Mouse (Mus musculus): ENCODE measurements around the gene Mrps21. TPM values are rescaled to one million over a fixed set of nuclear protein-coding genes. Genes with fewer than 3 reads are reported as not detected.
"Not testable (repeated sequence)": the region's sequence is repeated elsewhere in the genome, so short reads cannot be mapped to it uniquely, and the experiment has no call there.

The Mrps21 gene
- 137 and 205 TPM in 2 replicates for total RNA-seq (2014; rRNA removed)
- 39.6 and 49.3 TPM in 2 replicates for polyA plus RNA-seq (2012; rRNA removed)

- WGBS: under 1% methylated on average over 33 of the region's 33 CpGs
- TF ChIP-seq CTCF (IDR thresholded peaks at IDR 0.05; ENCODE audit: low read depth, low read length): no peak
- peak; percentile 81 for TF ChIP-seq POLR2A (IDR thresholded peaks at IDR 0.05; ENCODE audit: extremely low read depth, insufficient read depth, low read length)
Observed at GRCm38 (mm10) chr3:95871392-95871867, at the start of gene Mrps21. Gene Mrps21, minus strand, starts transcription at chr3:95871519.

GRCm38 (mm10) chr3:95920532-95920931 lies 49.2 kb upstream of the Mrps21 start:
- not testable (repeated sequence) for H3K4me3 ChIP-seq (ENCODE audit: insufficient read depth, low read depth, low read length); H3K36me3 ChIP-seq (ENCODE audit: control insufficient read depth, insufficient read depth, low read length); H3K4me1 ChIP-seq (ENCODE audit: control insufficient read depth, insufficient read depth, low read length); H3K79me2 ChIP-seq (ENCODE audit: control insufficient read depth, insufficient read depth, low read length); H3K27me3 ChIP-seq (ENCODE audit: control insufficient read depth, insufficient read depth, low read length); H3K27ac ChIP-seq (replicated peaks; ENCODE audit: insufficient read depth, low read depth, low read length); DNase-seq (ENCODE audit: extremely low read depth, low read depth, low spot score); H3K9ac ChIP-seq (ENCODE audit: low read depth, low read length)
- WGBS: 81% methylated on average over 2 of the region's 2 CpGs

More at GRCm38 (mm10) chr3:95871392-95871867, at the start of gene Mrps21:
- H3K79me2 ChIP-seq (ENCODE audit: control insufficient read depth, insufficient read depth, low read length): peaks cover 16% of the 10 kb centered on the region; the same call in 1 of the 2 replicates
- peak within 1 kb of the TSS; percentile 83 for H3K4me3 ChIP-seq (ENCODE audit: insufficient read depth, low read depth, low read length)
- H3K4me1 ChIP-seq (ENCODE audit: control insufficient read depth, insufficient read depth, low read length): peaks cover 5% of the 10 kb centered on the region
- H3K9ac ChIP-seq (ENCODE audit: low read depth, low read length): peak within 1 kb of the TSS; percentile 81
- H3K27me3 ChIP-seq (ENCODE audit: control insufficient read depth, insufficient read depth, low read length): no peaks in the 10 kb centered on the region
- DNase-seq (ENCODE audit: extremely low read depth, low read depth, low spot score): peak; percentile 90
- peaks cover 7% of the 10 kb centered on the region for H3K36me3 ChIP-seq (ENCODE audit: control insufficient read depth, insufficient read depth, low read length)
- H3K27ac ChIP-seq (replicated peaks; ENCODE audit: insufficient read depth, low read depth, low read length): peak within 1 kb of the TSS; percentile 19

DNA sequence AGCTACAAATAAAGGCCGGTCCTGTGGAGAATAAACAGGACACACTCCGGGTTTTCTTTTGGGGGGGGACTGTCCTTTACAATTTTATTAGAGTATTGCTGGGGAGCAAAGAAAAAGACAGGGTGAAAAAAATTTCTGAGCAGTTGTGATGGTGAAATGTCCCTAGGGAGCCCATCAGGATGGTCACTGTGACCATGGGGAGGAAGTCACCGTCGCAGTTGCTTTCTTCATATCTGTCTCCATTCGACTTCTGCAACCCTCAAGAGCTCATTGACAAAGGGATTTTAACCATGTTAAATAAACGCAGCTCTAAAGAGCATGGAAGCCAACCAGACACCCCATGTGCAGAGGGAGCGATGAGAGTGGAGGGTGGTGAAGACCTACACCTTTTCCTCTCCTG lies 45.4 kb upstream of the Mrps21 start:
- WGBS: 74% methylated on average over 7 of the region's 7 CpGs
- Histone ChIP-seq H3K79me2 (ENCODE audit: control insufficient read depth, insufficient read depth, low read length) (no peaks in the 10 kb centered on the region), H3K27me3 (ENCODE audit: control insufficient read depth, insufficient read depth, low read length) (no peaks in the 10 kb centered on the region), H3K36me3 (ENCODE audit: control insufficient read depth, insufficient read depth, low read length) (no peaks in the 10 kb centered on the region), H3K4me1 (ENCODE audit: control insufficient read depth, insufficient read depth, low read length) (no peaks in the 10 kb centered on the region), H3K9ac (ENCODE audit: low read depth, low read length) (no peak overlapping the region), H3K4me3 (ENCODE audit: insufficient read depth, low read depth, low read length) (no peak overlapping the region), H3K27ac (replicated peaks; ENCODE audit: insufficient read depth, low read depth, low read length) (no peak overlapping the region)
- TF ChIP-seq CTCF (IDR thresholded peaks at IDR 0.05; ENCODE audit: low read depth, low read length) (no peak), POLR2A (IDR thresholded peaks at IDR 0.05; ENCODE audit: extremely low read depth, insufficient read depth, low read length) (no peak)
- DNase-seq (ENCODE audit: extremely low read depth, low read depth, low spot score): no peak

- H3K4me3 ChIP-seq (ENCODE audit: insufficient read depth, low read depth, low read length): no peak overlapping the region
- no peaks in the 10 kb centered on the region for H3K36me3 ChIP-seq (ENCODE audit: control insufficient read depth, insufficient read depth, low read length)
- 78% methylated on average over 4 of the region's 4 CpGs for WGBS
- no peak overlapping the region for H3K9ac ChIP-seq (ENCODE audit: low read depth, low read length)
- TF ChIP-seq POLR2A (IDR thresholded peaks at IDR 0.05; ENCODE audit: extremely low read depth, insufficient read depth, low read length) (no peak), CTCF (IDR thresholded peaks at IDR 0.05; ENCODE audit: low read depth, low read length) (no peak)
- no peaks in the 10 kb centered on the region for H3K79me2 ChIP-seq (ENCODE audit: control insufficient read depth, insufficient read depth, low read length)
- DNase-seq (ENCODE audit: extremely low read depth, low read depth, low spot score): no peak
- H3K27me3 ChIP-seq (ENCODE audit: control insufficient read depth, insufficient read depth, low read length): no peaks in the 10 kb centered on the region
- no peaks in the 10 kb centered on the region for H3K4me1 ChIP-seq (ENCODE audit: control insufficient read depth, insufficient read depth, low read length)
- H3K27ac ChIP-seq (replicated peaks; ENCODE audit: insufficient read depth, low read depth, low read length): no peak overlapping the region
Observed at GRCm38 (mm10) chr3:95914706-95915105, 43.4 kb upstream of the Mrps21 start.

- H3K9ac ChIP-seq (ENCODE audit: low read depth, low read length): no peak overlapping the region
- no peak overlapping the region for H3K27ac ChIP-seq (replicated peaks; ENCODE audit: insufficient read depth, low read depth, low read length)
- H3K36me3 ChIP-seq (ENCODE audit: control insufficient read depth, insufficient read depth, low read length): no peaks in the 10 kb centered on the region
- no peak for DNase-seq (ENCODE audit: extremely low read depth, low read depth, low spot score)
- no peak overlapping the region for H3K4me3 ChIP-seq (ENCODE audit: insufficient read depth, low read depth, low read length)
- no peak for TF ChIP-seq CTCF (IDR thresholded peaks at IDR 0.05; ENCODE audit: low read depth, low read length)
- no peak for TF ChIP-seq POLR2A (IDR thresholded peaks at IDR 0.05; ENCODE audit: extremely low read depth, insufficient read depth, low read length)
- H3K79me2 ChIP-seq (ENCODE audit: control insufficient read depth, insufficient read depth, low read length): no peaks in the 10 kb centered on the region
- 60% methylated on average over 4 of the region's 4 CpGs for WGBS
- H3K4me1 ChIP-seq (ENCODE audit: control insufficient read depth, insufficient read depth, low read length): peaks cover 10% of the 10 kb centered on the region
- no peaks in the 10 kb centered on the region for H3K27me3 ChIP-seq (ENCODE audit: control insufficient read depth, insufficient read depth, low read length)
Observed at GRCm38 (mm10) chr3:95907613-95908012, 36.3 kb upstream of the Mrps21 start.

DNA sequence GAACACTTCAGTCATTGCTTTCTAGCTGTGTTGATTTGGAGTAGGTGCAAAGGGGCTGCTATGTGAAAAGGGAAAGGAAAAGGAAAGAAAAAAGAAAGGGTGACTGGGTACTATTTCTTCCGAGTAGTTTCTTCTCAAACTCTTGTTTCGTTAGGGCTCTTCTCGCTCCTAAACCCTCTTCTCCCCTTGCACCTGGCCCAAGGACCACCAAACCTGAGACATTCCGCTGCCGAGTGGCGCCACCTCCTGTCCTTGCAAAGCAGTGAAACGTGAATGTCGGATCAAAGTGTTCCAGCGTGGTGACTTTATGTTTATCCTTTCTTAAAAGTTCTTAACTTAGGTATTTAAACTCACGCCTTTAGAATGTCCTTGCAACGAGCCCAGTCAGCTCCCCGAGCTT lies 35.5 kb upstream of the Mrps21 start:
- no peaks in the 10 kb centered on the region for H3K27me3 ChIP-seq (ENCODE audit: control insufficient read depth, insufficient read depth, low read length)
- H3K9ac ChIP-seq (ENCODE audit: low read depth, low read length): no peak overlapping the region
- no peak for DNase-seq (ENCODE audit: extremely low read depth, low read depth, low spot score)
- TF ChIP-seq POLR2A (IDR thresholded peaks at IDR 0.05; ENCODE audit: extremely low read depth, insufficient read depth, low read length) (no peak), CTCF (IDR thresholded peaks at IDR 0.05; ENCODE audit: low read depth, low read length) (peak; percentile 95)
- H3K79me2 ChIP-seq (ENCODE audit: control insufficient read depth, insufficient read depth, low read length): no peaks in the 10 kb centered on the region
- H3K27ac ChIP-seq (replicated peaks; ENCODE audit: insufficient read depth, low read depth, low read length): no peak overlapping the region
- no peak overlapping the region; the same call in 1 of the 2 replicates for H3K4me3 ChIP-seq (ENCODE audit: insufficient read depth, low read depth, low read length)
- H3K36me3 ChIP-seq (ENCODE audit: control insufficient read depth, insufficient read depth, low read length): no peaks in the 10 kb centered on the region
- peaks cover 15% of the 10 kb centered on the region for H3K4me1 ChIP-seq (ENCODE audit: control insufficient read depth, insufficient read depth, low read length)
- under 1% methylated on average over 12 of the region's 12 CpGs for WGBS

Data from liver, adult 2 months (tissue).